Mouse (Mus musculus) lung, postnatal 14 days (tissue): ENCODE results near the gene Myt1l.

Experiments used
- DNase-seq: peaks from one replicate; pipeline ENCODE4 v3.0.0; 2021

The Myt1l gene

DNA sequence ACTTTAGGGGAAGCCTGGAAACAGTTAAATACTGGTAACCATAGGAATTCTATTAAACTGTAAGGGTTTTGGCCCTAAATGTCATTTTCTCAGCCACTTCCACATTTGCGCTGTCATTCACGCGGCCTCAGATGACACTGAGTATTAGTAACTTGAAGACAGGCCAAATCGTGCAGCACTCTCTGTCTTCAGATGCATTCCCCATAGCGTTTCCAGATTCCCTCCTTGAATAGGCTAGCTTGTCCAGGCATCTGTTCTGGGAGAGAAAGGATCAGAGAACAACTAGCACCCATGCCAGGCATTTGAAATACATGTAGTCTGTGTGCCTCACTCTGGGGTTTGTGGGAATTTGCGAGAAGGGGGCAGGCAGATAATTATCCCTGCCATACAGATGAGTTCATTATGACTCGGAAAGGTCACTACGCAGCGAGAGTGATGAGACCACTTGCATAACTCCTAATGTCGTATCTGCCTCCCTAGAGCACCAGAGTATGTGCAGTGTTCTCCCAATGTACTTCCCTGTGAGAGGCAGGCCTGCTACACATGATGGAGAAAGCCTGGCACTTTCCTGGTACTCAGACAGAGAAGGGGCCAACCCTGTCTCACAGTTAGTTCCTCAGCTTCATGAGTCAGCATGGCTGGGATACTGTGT lies 295.7 kb downstream of the Myt1l start:
- DNase-seq = no peak

GRCm38 (mm10) chr12:29830571-29830970 lies 302.4 kb downstream of the Myt1l start:
- DNase-seq = no peak

DNA sequence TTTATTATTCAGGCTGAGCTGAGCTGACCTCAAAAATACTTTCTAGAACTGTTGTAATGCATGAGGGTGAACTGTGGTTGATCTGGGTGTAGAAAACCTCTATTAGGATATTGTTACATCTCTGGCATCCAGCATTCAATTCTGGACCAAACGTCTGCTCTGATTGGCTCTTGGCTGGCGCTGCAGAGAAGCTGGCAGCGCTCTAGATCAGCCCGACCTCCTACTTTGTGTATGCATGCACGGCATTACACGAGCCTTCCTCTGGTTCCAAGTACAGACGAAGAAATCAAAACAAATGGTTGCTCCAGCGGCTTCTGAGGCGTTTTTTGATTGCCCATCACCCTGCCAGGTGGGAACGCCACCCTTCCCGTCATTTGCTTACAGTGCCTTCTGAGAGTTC lies 303.2 kb downstream of the Myt1l start:
- DNase-seq = no peak

DNA sequence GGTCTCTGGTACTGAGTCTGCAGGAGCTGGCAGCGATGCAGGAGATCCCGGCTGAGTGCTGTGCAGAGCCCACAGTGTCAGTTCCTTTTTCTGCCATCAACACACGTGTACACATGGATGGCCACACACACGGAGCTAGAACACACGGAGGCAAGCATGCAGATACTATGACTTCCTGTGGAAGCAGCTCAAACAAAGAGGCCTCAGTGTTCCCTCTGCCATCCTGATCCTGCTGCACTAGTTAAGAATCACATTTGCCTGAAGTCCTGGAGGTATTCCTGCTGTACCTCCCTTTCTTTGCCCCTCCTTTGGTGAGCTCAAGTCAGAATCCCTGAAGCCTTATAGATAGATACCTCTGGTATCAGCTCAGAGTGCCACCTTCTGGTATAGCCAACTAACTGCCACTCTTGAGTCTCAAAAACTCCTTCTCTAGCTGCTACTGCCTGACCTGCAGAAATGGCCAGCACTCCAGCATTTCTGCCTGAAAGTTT lies 309.2 kb downstream of the Myt1l start:
- DNase-seq = peak; percentile 12

GRCm38 (mm10) chr12:29838421-29838820 lies 310.2 kb downstream of the Myt1l start:
- no peak for DNase-seq

GRCm38 (mm10) chr12:29849936-29850335 lies 321.8 kb downstream of the Myt1l start:
- no peak for DNase-seq

- DNase-seq = no peak
These were observed 326.0 kb downstream of the Myt1l start for GRCm38 (mm10) chr12:29854151-29854585.

DNA sequence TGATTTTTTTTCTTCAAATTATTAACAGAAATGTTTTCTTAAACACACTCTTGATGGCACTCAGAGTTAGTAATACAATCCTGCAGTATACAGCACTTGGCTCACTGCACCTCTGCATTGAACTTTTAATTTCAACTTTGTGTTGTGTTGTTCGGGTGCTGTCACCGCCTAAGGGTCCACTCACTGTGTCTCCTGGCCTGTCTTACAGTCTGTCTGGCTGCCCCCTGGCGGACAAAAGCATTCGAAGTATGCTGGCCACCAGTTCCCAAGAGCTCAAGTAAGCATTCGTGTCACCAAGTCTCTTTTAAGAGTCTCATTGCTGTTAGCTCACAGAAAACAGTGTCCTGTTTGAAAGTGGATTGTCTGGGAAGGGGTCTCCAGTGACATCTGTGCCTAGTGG lies 326.8 kb downstream of the Myt1l start:
- DNase-seq = peak; percentile 68

- no peak for DNase-seq
These were observed 332.8 kb downstream of the Myt1l start for GRCm38 (mm10) chr12:29860986-29861385.

GRCm38 (mm10) chr12:29868295-29868694 lies 340.1 kb downstream of the Myt1l start:
- DNase-seq = no peak

- DNase-seq = no peak
These were observed 340.6 kb downstream of the Myt1l start for GRCm38 (mm10) chr12:29868781-29869180.

- DNase-seq = no peak
These were observed 344.1 kb downstream of the Myt1l start for GRCm38 (mm10) chr12:29872156-29872815.

- no peak for DNase-seq
These were observed 345.1 kb downstream of the Myt1l start for GRCm38 (mm10) chr12:29873281-29873772.

- no peak for DNase-seq
These were observed 349.8 kb downstream of the Myt1l start for GRCm38 (mm10) chr12:29877977-29878376.

- peak; percentile 61 for DNase-seq
These were observed 354.9 kb downstream of the Myt1l start for GRCm38 (mm10) chr12:29882871-29883617.

- DNase-seq = no peak
These were observed 356.2 kb downstream of the Myt1l start for GRCm38 (mm10) chr12:29884376-29884775.

DNA sequence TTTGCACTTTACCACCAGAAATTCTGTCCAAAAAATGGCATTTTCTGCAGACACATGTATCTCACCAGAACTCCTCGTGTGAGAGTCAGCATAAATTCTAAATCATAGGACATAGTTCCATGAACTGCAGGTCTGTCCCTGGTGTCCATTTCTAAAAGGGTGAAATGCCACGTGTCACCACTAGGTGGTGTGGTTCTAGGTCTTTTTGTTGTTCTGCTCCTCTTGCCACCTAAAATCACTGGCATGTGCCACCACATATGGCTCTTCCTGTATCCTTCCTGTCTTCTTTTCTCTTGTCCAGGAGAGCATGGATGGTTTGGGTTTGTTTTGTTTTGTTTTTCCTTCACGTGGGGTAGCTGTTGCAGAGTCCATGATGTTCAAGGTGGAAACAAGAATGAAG lies 366.5 kb downstream of the Myt1l start:
- peak; percentile 49 for DNase-seq

DNA sequence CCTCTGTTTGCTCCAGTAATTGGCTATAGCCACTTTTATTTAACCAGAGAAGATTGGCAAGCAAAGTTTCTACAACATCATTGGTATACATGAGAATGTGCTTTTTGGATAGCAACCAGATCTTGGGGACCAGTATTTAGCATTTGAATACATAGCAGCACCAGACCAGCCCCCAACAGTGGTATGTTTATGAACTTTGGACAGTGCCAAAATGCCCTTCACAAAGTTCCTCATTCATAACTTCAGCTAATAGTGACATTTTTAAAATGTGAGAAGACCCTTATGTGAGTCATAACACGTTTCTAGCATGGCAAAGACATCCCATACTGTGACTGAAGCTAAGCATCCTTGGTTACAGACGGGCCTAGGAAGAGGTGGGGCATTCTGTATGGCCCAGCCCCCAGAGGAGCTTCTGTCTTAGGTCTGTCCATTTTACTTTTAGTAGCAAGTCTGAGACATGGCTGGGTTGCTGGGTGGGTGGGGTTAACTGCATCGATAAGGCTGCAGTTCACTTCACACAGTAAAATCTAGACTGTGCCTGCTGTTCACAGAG lies 369.4 kb downstream of the Myt1l start:
- no peak for DNase-seq

- DNase-seq = no peak
These were observed 376.1 kb downstream of the Myt1l start for GRCm38 (mm10) chr12:29904101-29904874.

DNA sequence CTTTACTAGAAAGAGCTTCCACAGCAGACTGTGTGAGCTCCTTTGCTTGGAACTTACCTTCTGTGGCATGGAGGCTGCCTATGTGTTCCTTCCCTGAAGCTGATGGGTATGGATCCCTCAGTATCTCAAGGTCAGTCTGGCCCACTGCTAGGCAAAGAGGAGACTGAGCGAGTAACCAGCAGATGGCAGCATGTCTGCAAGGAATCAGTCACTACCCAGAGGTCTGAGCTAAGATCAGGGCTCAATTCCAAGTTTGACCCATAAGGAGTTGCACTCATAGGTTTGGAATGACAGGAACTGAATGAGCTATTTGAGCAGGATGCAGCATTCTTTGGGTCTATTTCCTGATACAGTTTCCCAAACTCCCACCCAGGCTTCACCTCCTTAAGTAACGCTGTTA lies 378.9 kb downstream of the Myt1l start:
- DNase-seq = peak; percentile 82

DNA sequence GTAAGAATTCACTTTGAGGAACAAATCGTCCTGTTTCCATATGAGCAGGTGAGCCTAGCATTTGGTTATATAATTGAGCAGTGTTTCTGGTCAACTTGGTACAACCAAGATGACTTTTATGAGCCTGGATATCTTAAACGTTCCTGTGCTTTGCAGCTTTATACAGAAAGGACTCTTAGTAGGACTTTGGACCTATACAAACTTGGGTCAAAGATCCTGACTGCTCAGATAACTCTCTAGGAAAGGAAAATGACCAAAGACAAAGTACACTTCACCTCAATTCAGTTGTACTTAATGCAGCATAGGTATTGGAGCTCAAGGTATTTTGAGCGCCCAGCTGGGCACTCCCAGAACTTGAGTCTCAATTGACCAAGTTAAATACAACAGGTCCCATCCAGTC lies 388.0 kb downstream of the Myt1l start:
- DNase-seq = no peak

GRCm38 (mm10) chr12:29916807-29917206 lies 388.6 kb downstream of the Myt1l start:
- DNase-seq = no peak
